Mouse (Mus musculus) adrenal gland, adult 18-20 months (tissue): ENCODE data around the gene Tsen54. TPM values are rescaled to one million over a fixed set of nuclear protein-coding genes. Genes with fewer than 3 reads are reported as not detected.

Experiments used
- DNase-seq, 2 experiments: peaks; one replicate each; pipeline ENCODE4 v3.0.0; 2021 to 2022; ENCODE audit warnings: low spot score in 2 of 2
- total RNA-seq, 2 experiments: library from RNA; stranded (reverse); gene quantifications; 1 replicate in 1 of 2; 2 replicates in 1 of 2; pipeline ENCODE4 v1.2.3; 2021

The Tsen54 gene
- total RNA-seq, 2 experiments from 2014 or later = 15.5 to 20.3 TPM

- DNase-seq = no peak
Observed at GRCm38 (mm10) chr11:115826487-115826886, 12.0 kb downstream of the Tsen54 start.

GRCm38 (mm10) chr11:115827624-115828023 is 13.1 kb downstream of the Tsen54 start:
- no peak for DNase-seq

GRCm38 (mm10) chr11:115829036-115829435 is 14.5 kb downstream of the Tsen54 start:
- no peak for DNase-seq

GRCm38 (mm10) chr11:115830550-115831325 is 16.2 kb downstream of the Tsen54 start:
- DNase-seq = no peak

- DNase-seq = no peak
Observed at GRCm38 (mm10) chr11:115831518-115831917, 17.0 kb downstream of the Tsen54 start.

GRCm38 (mm10) chr11:115832064-115832463 is 17.5 kb downstream of the Tsen54 start:
- no peak for DNase-seq

- DNase-seq = no peak
Observed at GRCm38 (mm10) chr11:115832523-115832922, 18.0 kb downstream of the Tsen54 start.

GRCm38 (mm10) chr11:115833021-115833513 is 18.5 kb downstream of the Tsen54 start:
- no peak for DNase-seq

- DNase-seq = no peak
Observed at GRCm38 (mm10) chr11:115834033-115834432, 19.5 kb downstream of the Tsen54 start.

GRCm38 (mm10) chr11:115836656-115837395 is 22.3 kb downstream of the Tsen54 start:
- DNase-seq = no peak

GRCm38 (mm10) chr11:115837606-115838345 is 23.3 kb downstream of the Tsen54 start:
- no peak for DNase-seq

- DNase-seq = no peak
Observed at GRCm38 (mm10) chr11:115838895-115839311, 24.4 kb downstream of the Tsen54 start.

- DNase-seq = no peak
Observed at GRCm38 (mm10) chr11:115839732-115840131, 25.2 kb downstream of the Tsen54 start.

GRCm38 (mm10) chr11:115841044-115841443 is 26.5 kb downstream of the Tsen54 start:
- DNase-seq = no peak

- no peak for DNase-seq
Observed at GRCm38 (mm10) chr11:115841961-115842550, 27.5 kb downstream of the Tsen54 start.

- DNase-seq = no peak
Observed at GRCm38 (mm10) chr11:115843141-115843890, 28.8 kb downstream of the Tsen54 start.

- DNase-seq = no peak
Observed at GRCm38 (mm10) chr11:115843891-115844239, 29.3 kb downstream of the Tsen54 start.

- DNase-seq = no peak
Observed at GRCm38 (mm10) chr11:115844240-115844639, 29.7 kb downstream of the Tsen54 start.

GRCm38 (mm10) chr11:115845819-115846218 is 31.3 kb downstream of the Tsen54 start:
- DNase-seq = no peak

- no peak for DNase-seq
Observed at GRCm38 (mm10) chr11:115854674-115855073, 40.1 kb downstream of the Tsen54 start.
